Mouse (Mus musculus): Measurements from ENCODE around the gene Samm50.

GRCm38 (mm10) chr15:84212756-84213105 lies 20.7 kb downstream of the Samm50 start:
- TF ChIP-seq POLR2A (IDR thresholded peaks at IDR 0.05; ENCODE audit: insufficient read depth, low read depth, low read length) (no peak), CTCF (IDR thresholded peaks at IDR 0.05; ENCODE audit: insufficient read depth, low read depth, low read length) (no peak)
